Mouse (Mus musculus) common myeloid progenitor, adult 5-6 weeks (primary cell): ENCODE measurements around the gene Ppm1k. TPM values are rescaled to one million over a fixed set of nuclear protein-coding genes. Genes with fewer than 3 reads are reported as not detected.
"Not testable (repeated sequence)": the region's sequence is repeated elsewhere in the genome, so short reads cannot be mapped to it uniquely, and the experiment has no call there.

Experiments used
- ATAC-seq: replicated peaks from 2 replicates; pipeline ENCODE4 v1.8.0; 2016; ENCODE audit warnings: low read depth, mild to moderate bottlenecking, moderate TSS enrichment, inconsistent platforms; ENCODE audit not compliant: poor library complexity, severe bottlenecking
- total RNA-seq: library from RNA; stranded (forward); fragments of 200-1000, 187-1606 nt; gene quantifications from 2 replicates; pipeline ENCODE4 v1.2.3, GENCODE M21; 2017

Ppm1k gene
- total RNA-seq, 1 experiment from 2014 or later, result 32.1 TPM

- ATAC-seq, result no peak
Measured at GRCm38 (mm10) chr6:57533410-57533809, 1.9 kb downstream of the Ppm1k start.

- ATAC-seq, result no peak
Measured at GRCm38 (mm10) chr6:57532022-57532421, 3.2 kb downstream of the Ppm1k start.

- no peak for ATAC-seq
Measured at GRCm38 (mm10) chr6:57531441-57531840, 3.8 kb downstream of the Ppm1k start.

GRCm38 (mm10) chr6:57531011-57531410, 4.3 kb downstream of the Ppm1k start:
- ATAC-seq, result no peak

GRCm38 (mm10) chr6:57529336-57529845, 5.9 kb downstream of the Ppm1k start:
- no peak for ATAC-seq

- ATAC-seq, result no peak
Measured at GRCm38 (mm10) chr6:57526933-57527332, 8.3 kb downstream of the Ppm1k start.

- no peak for ATAC-seq
Measured at GRCm38 (mm10) chr6:57524742-57525141, 10.5 kb downstream of the Ppm1k start.

GRCm38 (mm10) chr6:57520749-57521652, 14.3 kb downstream of the Ppm1k start:
- ATAC-seq, result peak; percentile 52

GRCm38 (mm10) chr6:57514035-57514374, 21.3 kb downstream of the Ppm1k start:
- no peak for ATAC-seq

GRCm38 (mm10) chr6:57513351-57514034, 21.8 kb downstream of the Ppm1k start:
- ATAC-seq, result no peak

GRCm38 (mm10) chr6:57511899-57512298, 23.4 kb downstream of the Ppm1k start:
- ATAC-seq, result no peak

GRCm38 (mm10) chr6:57503662-57504379, 31.4 kb downstream of the Ppm1k start:
- ATAC-seq, result no peak

GRCm38 (mm10) chr6:57499209-57499608, 36.1 kb downstream of the Ppm1k start:
- ATAC-seq, result 0 out of 2 replicates have a peak, but pooled peaks have one; percentile 56

- not testable (repeated sequence) for ATAC-seq
Measured at GRCm38 (mm10) chr6:57468161-57468560, 67.1 kb downstream of the Ppm1k start.

Other genes with a start within 250 kb of the Ppm1k start
- not detected in 2 replicates for gene Vmn1r16, start 206.0 kb downstream of the Ppm1k start, total RNA-seq
- not detected in 2 replicates for gene Vmn1r17, start 171.7 kb downstream of the Ppm1k start, total RNA-seq
- not detected in 2 replicates for gene Vmn1r18, start 139.7 kb downstream of the Ppm1k start, total RNA-seq
- gene Vmn1r19, start 131.7 kb downstream of the Ppm1k start, total RNA-seq, result not detected in 2 replicates
- not detected in 2 replicates for gene Vmn1r20, start 106.5 kb downstream of the Ppm1k start, total RNA-seq
- gene Herc6, start 45.5 kb upstream of the Ppm1k start, total RNA-seq, result 16.2 and 18.3 TPM in 2 replicates
- 16.9 and 18.0 TPM in 2 replicates for gene Pyurf, start 156.6 kb upstream of the Ppm1k start, total RNA-seq
- gene Lancl2, start 167.1 kb upstream of the Ppm1k start, total RNA-seq, result 39.9 and 40.8 TPM in 2 replicates